Mouse (Mus musculus) MEL (cell line): ENCODE data around the gene Tmem205. TPM values are rescaled to one million over a fixed set of nuclear protein-coding genes. Genes with fewer than 3 reads are reported as not detected.

ENCODE experiments used
- DNase-seq: peaks from one replicate; pipeline ENCODE4 v3.0.0; 2011; ENCODE audit warnings: low read depth, low spot score
- H3K27ac ChIP-seq: 2 replicates; pipeline ENCODE4 v1.5.1; 2012; ENCODE audit warnings: low read depth, mild to moderate bottlenecking, control low read depth, low read length, moderate library complexity; ENCODE audit not compliant: control insufficient read depth
- H3K27me3 ChIP-seq, 2 experiments: fragments of 150-350 bp in 1 of 2; sonication (generic) in 1 of 2; 2 replicates each; pipeline ENCODE4 v1.6.1; 2012; ENCODE audit warnings: low read length in 2 of 2, mild to moderate bottlenecking in 2 of 2, improper control_type of control experiment in 1 of 2, moderate library complexity in 1 of 2; ENCODE audit not compliant: insufficient read depth in 2 of 2, control insufficient read depth in 1 of 2
- H3K36me3 ChIP-seq, 2 experiments: 2 replicates each; pipeline ENCODE4 v1.6.1; 2012 to 2014; ENCODE audit warnings: low read length in 2 of 2, improper control_type of control experiment in 1 of 2, inconsistent platforms in 1 of 2, mild to moderate bottlenecking in 1 of 2; ENCODE audit not compliant: insufficient read depth in 2 of 2, control insufficient read depth in 1 of 2
- H3K4me1 ChIP-seq, 2 experiments: fragments of 150-350 bp in 1 of 2; sonication (generic) in 1 of 2; 2 replicates each; pipeline ENCODE4 v1.6.1; 2012; ENCODE audit warnings: low read length in 2 of 2, improper control_type of control experiment in 1 of 2, mild to moderate bottlenecking in 1 of 2; ENCODE audit not compliant: insufficient read depth in 2 of 2, control insufficient read depth in 1 of 2
- H3K4me3 ChIP-seq, 2 experiments: fragments of 150-350 bp in 1 of 2; sonication (generic) in 1 of 2; 2 replicates each; pipeline ENCODE4 v1.5.1; 2012; ENCODE audit warnings: low read depth in 2 of 2, low read length in 2 of 2, mild to moderate bottlenecking in 2 of 2, moderate library complexity in 2 of 2, control low read depth in 1 of 2, improper control_type of control experiment in 1 of 2; ENCODE audit not compliant: control insufficient read depth in 1 of 2, insufficient read depth in 1 of 2
- H3K79me2 ChIP-seq: 2 replicates; pipeline ENCODE4 v1.6.1; 2012; ENCODE audit warnings: mild to moderate bottlenecking, low read length, moderate library complexity; ENCODE audit not compliant: control insufficient read depth, poor library complexity, insufficient read depth
- H3K9ac ChIP-seq: 2 replicates; pipeline ENCODE4 v1.6.1; 2012; ENCODE audit warnings: low read depth, mild to moderate bottlenecking, control low read depth, low read length, moderate library complexity; ENCODE audit not compliant: control insufficient read depth, poor library complexity, severe bottlenecking
- H3K9me3 ChIP-seq: fragments of 150-350 bp; sonication (generic); replicated peaks from 2 replicates; pipeline ENCODE4 v1.6.1; 2012; ENCODE audit warnings: mild to moderate bottlenecking, low read length, improper control_type of control experiment, moderate library complexity; ENCODE audit not compliant: insufficient read depth
- BHLHE40 ChIP-seq: IDR thresholded peaks from 2 replicates; pipeline ENCODE4 v1.6.1; 2012; ENCODE audit warnings: low read depth, mild to moderate bottlenecking, inconsistent platforms, low read length, improper control_type of control experiment, borderline replicate concordance
- CHD1 ChIP-seq: IDR thresholded peaks from 2 replicates; pipeline ENCODE4 v1.6.1; 2012; ENCODE audit warnings: low read depth, mild to moderate bottlenecking, inconsistent platforms, low read length, improper control_type of control experiment
- CHD2 ChIP-seq: IDR thresholded peaks from 2 replicates; pipeline ENCODE4 v1.6.1; 2011; ENCODE audit warnings: low read length, improper control_type of control experiment
- CTCF ChIP-seq, 3 experiments: IDR thresholded peaks in 2 of 3; conservative IDR thresholded peaks in 1 of 3; 2 replicates each; pipeline ENCODE4 v1.5.1; 2011 to 2012; ENCODE audit warnings: low read length in 3 of 3, low read depth in 2 of 3, mild to moderate bottlenecking in 2 of 3, improper control_type of control experiment in 1 of 3, inconsistent platforms in 1 of 3, mixed read lengths in 1 of 3, moderate library complexity in 1 of 3; ENCODE audit not compliant: control insufficient read depth in 1 of 3, insufficient read depth in 1 of 3, poor library complexity in 1 of 3, severe bottlenecking in 1 of 3
- E2F4 ChIP-seq: IDR thresholded peaks from 2 replicates; pipeline ENCODE4 v1.6.1; 2011; ENCODE audit warnings: low read depth, low read length, improper control_type of control experiment, borderline replicate concordance
- ELF1 ChIP-seq: IDR thresholded peaks from 2 replicates; pipeline ENCODE4 v1.6.1; 2014; ENCODE audit warnings: low read depth, mild to moderate bottlenecking, inconsistent platforms, low read length, improper control_type of control experiment, moderate library complexity
- EP300 ChIP-seq, 2 experiments: IDR thresholded peaks; 2 replicates each; pipeline ENCODE4 v1.6.1; 2011; ENCODE audit warnings: improper control_type of control experiment in 2 of 2, low read length in 2 of 2, low read depth in 1 of 2, mild to moderate bottlenecking in 1 of 2
- ETS1 ChIP-seq: IDR thresholded peaks from 2 replicates; pipeline ENCODE4 v1.6.1; 2012; ENCODE audit warnings: low read depth, mild to moderate bottlenecking, inconsistent platforms, low read length, improper control_type of control experiment, moderate library complexity
- GABPA ChIP-seq: IDR thresholded peaks from 2 replicates; pipeline ENCODE4 v1.6.1; 2012; ENCODE audit warnings: low read depth, mild to moderate bottlenecking, inconsistent platforms, low read length, improper control_type of control experiment, moderate library complexity
- GATA1 ChIP-seq: IDR thresholded peaks from 2 replicates; pipeline ENCODE4 v1.6.1; 2011; ENCODE audit warnings: low read depth, low read length, improper control_type of control experiment
- HCFC1 ChIP-seq: IDR thresholded peaks from 2 replicates; pipeline ENCODE4 v1.6.1; 2012; ENCODE audit warnings: low read depth, mild to moderate bottlenecking, inconsistent platforms, low read length, improper control_type of control experiment, moderate library complexity
- KAT2A ChIP-seq: conservative IDR thresholded peaks from 2 replicates; pipeline ENCODE4 v1.6.1; 2012; ENCODE audit warnings: low read depth, low read length, improper control_type of control experiment, inconsistent platforms
- MAFK ChIP-seq: IDR thresholded peaks from 2 replicates; pipeline ENCODE4 v1.6.1; 2011; ENCODE audit warnings: low read depth, mild to moderate bottlenecking, low read length, improper control_type of control experiment, borderline replicate concordance
- MAX ChIP-seq: IDR thresholded peaks from 2 replicates; pipeline ENCODE4 v1.6.1; 2011; ENCODE audit warnings: low read length, improper control_type of control experiment
- MAZ ChIP-seq: IDR thresholded peaks from 2 replicates; pipeline ENCODE4 v1.6.1; 2012; ENCODE audit warnings: low read depth, mild to moderate bottlenecking, inconsistent platforms, low read length, improper control_type of control experiment
- MEF2A ChIP-seq: IDR thresholded peaks from 2 replicates; pipeline ENCODE4 v1.6.1; 2014; ENCODE audit warnings: low read depth, mild to moderate bottlenecking, inconsistent platforms, low read length, improper control_type of control experiment; ENCODE audit not compliant: poor library complexity, insufficient replicate concordance, severe bottlenecking; ENCODE audit errors: extremely low read depth
- MYB ChIP-seq: IDR thresholded peaks from 2 replicates; pipeline ENCODE4 v1.6.1; 2011; ENCODE audit warnings: mild to moderate bottlenecking, low read depth, low read length, improper control_type of control experiment
- NRF1 ChIP-seq: IDR thresholded peaks from 2 replicates; pipeline ENCODE4 v1.6.1; 2014; ENCODE audit warnings: low read depth, mild to moderate bottlenecking, inconsistent platforms, low read length, improper control_type of control experiment, moderate library complexity; ENCODE audit not compliant: poor library complexity, insufficient read depth, severe bottlenecking
- POLR2A ChIP-seq, 2 experiments: IDR thresholded peaks; 2 replicates each; pipeline ENCODE4 v1.6.1; 2011 to 2012; ENCODE audit warnings: low read length in 2 of 2, mild to moderate bottlenecking in 2 of 2, control low read depth in 1 of 2, improper control_type of control experiment in 1 of 2, low read depth in 1 of 2, moderate library complexity in 1 of 2; ENCODE audit not compliant: control insufficient read depth in 1 of 2, insufficient read depth in 1 of 2, poor library complexity in 1 of 2
- POLR2AphosphoS2 ChIP-seq: IDR thresholded peaks from 2 replicates; pipeline ENCODE4 v1.6.1; 2011; ENCODE audit warnings: low read length, improper control_type of control experiment
- POLR2AphosphoS5 ChIP-seq: IDR thresholded peaks from 2 replicates; pipeline ENCODE4 v1.6.1; 2012; ENCODE audit warnings: low read depth, borderline replicate concordance, mild to moderate bottlenecking, inconsistent platforms, low read length, moderate library complexity, mixed read lengths
- RAD21 ChIP-seq: IDR thresholded peaks from 2 replicates; pipeline ENCODE4 v1.6.1; 2011; ENCODE audit warnings: mild to moderate bottlenecking, low read depth, low read length, improper control_type of control experiment
- SIN3A ChIP-seq: IDR thresholded peaks from 2 replicates; pipeline ENCODE4 v1.6.1; 2012; ENCODE audit warnings: low read length, improper control_type of control experiment, inconsistent platforms
- SMC3 ChIP-seq: IDR thresholded peaks from 2 replicates; pipeline ENCODE4 v1.6.1; 2011; ENCODE audit warnings: low read depth, low read length, improper control_type of control experiment
- TAL1 ChIP-seq: IDR thresholded peaks from 2 replicates; pipeline ENCODE4 v1.6.1; 2012; ENCODE audit warnings: mild to moderate bottlenecking, inconsistent platforms, low read length, moderate library complexity, mixed read lengths
- TBP ChIP-seq: IDR thresholded peaks from 2 replicates; pipeline ENCODE4 v1.8.0; 2011; ENCODE audit warnings: low read depth, low read length, improper control_type of control experiment
- UBTF ChIP-seq: IDR thresholded peaks from 2 replicates; pipeline ENCODE4 v1.6.1; 2012; ENCODE audit warnings: low read depth, mild to moderate bottlenecking, inconsistent platforms, low read length, improper control_type of control experiment, moderate library complexity, borderline replicate concordance; ENCODE audit not compliant: insufficient read depth
- USF1 ChIP-seq: IDR thresholded peaks from 2 replicates; pipeline ENCODE4 v1.6.1; 2014; ENCODE audit warnings: low read depth, mild to moderate bottlenecking, inconsistent platforms, low read length, improper control_type of control experiment, moderate library complexity
- USF2 ChIP-seq, 2 experiments: IDR thresholded peaks; 2 replicates each; pipeline ENCODE4 v1.6.1; 2011 to 2012; ENCODE audit warnings: improper control_type of control experiment in 2 of 2, low read length in 2 of 2, borderline replicate concordance in 1 of 2, inconsistent platforms in 1 of 2, low read depth in 1 of 2, mild to moderate bottlenecking in 1 of 2; ENCODE audit not compliant: insufficient read depth in 1 of 2
- ZKSCAN1 ChIP-seq: IDR thresholded peaks from 2 replicates; pipeline ENCODE4 v1.6.1; 2012; ENCODE audit warnings: low read depth, mild to moderate bottlenecking, inconsistent platforms, low read length, improper control_type of control experiment, moderate library complexity
- ZMIZ1 ChIP-seq: IDR thresholded peaks from 2 replicates; pipeline ENCODE4 v1.6.1; 2012; ENCODE audit warnings: low read depth, mild to moderate bottlenecking, inconsistent platforms, low read length, improper control_type of control experiment, moderate library complexity
- ZNF384 ChIP-seq: IDR thresholded peaks from 2 replicates; pipeline ENCODE4 v1.6.1; 2012; ENCODE audit warnings: low read depth, mild to moderate bottlenecking, inconsistent platforms, low read length, improper control_type of control experiment
- polyA plus RNA-seq, 2 experiments: library from polyadenylated mRNA; stranded (reverse) in 1 of 2; unstranded in 1 of 2; fragments of >175 nt in 1 of 2; fragments of >200 nt in 1 of 2; gene quantifications; 2 replicates each; pipeline versions ENCODE4 v1.2.1 to v1.2.4; 2012; ENCODE audit warnings: low replicate concordance in 2 of 2, low read depth in 1 of 2; ENCODE audit not compliant: insufficient read length in 2 of 2, insufficient read depth in 1 of 2, missing spikeins in 1 of 2
- total RNA-seq: library from RNA; depleted of rRNA; stranded (reverse); fragments of 300-350 nt; gene quantifications from 2 replicates; pipeline ENCODE4 v1.2.3, GENCODE M21; 2012

Gene Tmem205
- total and polyA plus RNA-seq, 3 experiments, result 114 to 118 TPM; not detected in 1

DNA sequence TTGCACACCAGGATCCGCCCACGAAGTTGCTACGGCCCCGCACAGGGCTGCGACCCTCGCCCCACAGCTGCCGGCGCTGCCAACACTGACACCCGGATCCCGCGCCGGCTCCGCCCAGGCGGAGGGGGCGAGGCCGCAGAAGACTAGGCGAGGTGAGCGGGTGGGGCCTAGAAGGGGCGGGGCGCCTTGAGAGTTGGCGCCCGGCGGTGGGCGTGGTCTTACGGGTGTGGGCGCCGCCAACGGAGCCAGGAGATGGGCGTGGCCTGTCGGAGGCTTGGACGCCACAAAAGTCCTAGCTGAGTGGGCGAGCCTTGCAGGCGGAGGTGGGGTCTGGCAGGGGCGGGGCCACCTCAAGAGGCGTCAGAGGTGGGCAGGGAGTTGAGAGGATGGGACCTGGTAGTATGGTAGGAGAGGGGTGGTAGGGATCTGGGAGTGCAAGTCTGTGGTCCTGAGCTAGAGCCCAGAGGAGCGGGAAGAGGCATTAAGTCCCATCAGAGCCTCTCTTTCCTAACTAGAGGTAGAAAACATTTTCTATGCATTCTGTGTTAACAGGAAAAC, 9.2 kb downstream of the Tmem205 start, which contains the start of gene Rab3d (continued):
- TF ChIP-seq POLR2AphosphoS2 (peak; percentile 80; the same call in 1 of the 2 replicates), GABPA (no peak), HCFC1 (peak; percentile 73), MEF2A (peak; percentile 33; the same call in 1 of the 2 replicates), SMC3 (0 out of 2 replicates have a peak, but pooled peaks have one; percentile 2), CTCF (IDR thresholded peaks at IDR 0.05 in 2 of 3, conservative IDR thresholded peaks at IDR 0.05 in 1 of 3; ENCODE audit: control insufficient read depth in 1 of 3, insufficient read depth in 1 of 3, low read depth in 2 of 3, low read length in 3 of 3, poor library complexity in 1 of 3, severe bottlenecking in 1 of 3) (no peak; a peak in 1 of 6 replicates), TBP (peak; percentile 63; the same call in 1 of the 2 replicates), USF1 (peak; percentile 36; the same call in 1 of the 2 replicates), ZMIZ1 (peak; percentile 86), ZKSCAN1 (no peak), MAZ (peak; percentile 95), POLR2A (IDR thresholded peaks at IDR 0.05; ENCODE audit: control insufficient read depth in 1 of 2, insufficient read depth in 1 of 2, low read depth in 1 of 2, low read length in 2 of 2, poor library complexity in 1 of 2) (peak in 1 of 2 experiments; percentile 87; a peak in 2 of 4 replicates), MYB (no peak), POLR2AphosphoS5 (no peak), TAL1 (no peak), BHLHE40 (no peak)

DNA sequence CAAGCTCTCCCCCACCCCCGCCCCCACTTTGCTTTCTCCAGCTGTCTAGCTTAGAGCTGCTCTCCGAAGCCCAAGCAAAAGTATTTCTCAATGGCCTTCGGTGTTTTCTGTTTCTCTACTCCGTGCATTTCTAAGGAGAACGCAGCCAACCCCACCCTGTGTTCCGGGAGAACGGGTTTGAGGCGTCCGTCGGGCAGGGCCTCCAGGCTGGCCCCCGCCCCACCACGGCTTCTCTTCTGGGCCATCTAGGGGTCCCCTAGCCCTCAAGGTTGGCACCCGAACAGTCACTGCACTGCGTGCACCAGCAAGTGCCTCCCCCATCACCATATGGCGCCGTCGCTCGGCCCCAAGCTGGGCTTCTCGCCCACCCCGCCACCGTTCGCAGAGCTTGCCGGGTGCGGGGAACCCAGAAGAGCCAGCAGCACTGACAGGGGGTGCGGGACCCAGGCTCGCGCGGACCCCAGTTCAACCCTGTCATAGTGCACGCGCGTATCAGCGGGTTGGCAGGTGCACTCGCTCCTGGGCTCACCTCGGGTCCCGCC, 9.8 kb downstream of the Tmem205 start:
- H3K27me3 ChIP-seq, result no peaks in the 10 kb centered on the region
- peak overlapping the region; percentile 61 for H3K9ac ChIP-seq
- H3K9me3 ChIP-seq, result no peaks in the 10 kb centered on the region
- peak overlapping the region; percentile 65 to 94 for H3K4me3 ChIP-seq
- peaks cover 7 to 9% of the 10 kb centered on the region in 2 experiments; a peak in 3 of 4 replicates for H3K4me1 ChIP-seq
- DNase-seq, result no peak
- no peak overlapping the region for H3K27ac ChIP-seq
- H3K36me3 ChIP-seq, result peaks cover 0 to 9% of the 10 kb centered on the region in 2 experiments; a peak in 2 of 4 replicates
- peaks cover 3% of the 10 kb centered on the region; the same call in 1 of the 2 replicates for H3K79me2 ChIP-seq
- TF ChIP-seq ELF1 (no peak), KAT2A (no peak), NRF1 (no peak), GABPA (no peak), E2F4 (no peak), SIN3A (peak; percentile 18; the same call in 1 of the 2 replicates), UBTF (no peak), EP300 (IDR thresholded peaks at IDR 0.05; ENCODE audit: low read depth in 1 of 2, low read length in 2 of 2) (no peak), ZNF384 (no peak), POLR2AphosphoS5 (peak; percentile 43; the same call in 1 of the 2 replicates), CHD1 (peak; percentile 26; the same call in 1 of the 2 replicates), MAX (no peak), TBP (no peak), TAL1 (no peak), MEF2A (no peak), SMC3 (no peak; the same call in 1 of the 2 replicates), MAFK (no peak; the same call in 1 of the 2 replicates), GATA1 (no peak), USF2 (IDR thresholded peaks at IDR 0.05; ENCODE audit: borderline replicate concordance in 1 of 2, insufficient read depth in 1 of 2, low read depth in 1 of 2, low read length in 2 of 2) (no peak), CHD2 (no peak), BHLHE40 (no peak), ETS1 (no peak), RAD21 (no peak), USF1 (no peak)
